Mouse (Mus musculus): ENCODE results near the gene Cdk14.

The Cdk14 gene

GRCm38 (mm10) chr5:5194562-5195221, 225.4 kb downstream of the Cdk14 start:
- DNase-seq (ENCODE audit: low read depth, low spot score): no peak

- no peak for DNase-seq (ENCODE audit: low read depth, low spot score)
Observed at GRCm38 (mm10) chr5:5189590-5189989, 230.5 kb downstream of the Cdk14 start.

GRCm38 (mm10) chr5:5185987-5186742, 233.9 kb downstream of the Cdk14 start:
- DNase-seq (ENCODE audit: low read depth, low spot score): no peak

GRCm38 (mm10) chr5:5185521-5185920, 234.6 kb downstream of the Cdk14 start:
- DNase-seq (ENCODE audit: low read depth, low spot score): no peak

DNA sequence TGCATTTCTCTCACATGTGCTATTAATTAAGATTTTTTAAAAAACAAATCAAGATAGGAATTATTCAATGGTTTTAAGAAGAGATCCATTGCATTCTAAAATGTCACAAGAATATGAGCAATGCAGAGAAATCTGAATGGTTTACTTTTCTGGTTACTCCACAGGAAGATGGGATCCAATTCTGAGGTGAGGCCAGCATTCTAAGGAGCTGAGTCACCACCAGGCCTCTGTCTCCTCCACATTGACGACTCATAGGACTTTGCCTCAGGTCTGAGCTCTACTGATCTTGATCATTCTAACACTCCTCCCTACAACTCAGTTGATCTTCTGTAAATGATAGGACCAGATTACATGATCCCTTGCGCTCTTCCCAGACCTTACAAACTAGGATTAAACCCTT, 239.4 kb downstream of the Cdk14 start:
- DNase-seq (ENCODE audit: low read depth, low spot score): no peak

- no peak for DNase-seq (ENCODE audit: low read depth, low spot score)
Observed at GRCm38 (mm10) chr5:5180311-5180710, 239.8 kb downstream of the Cdk14 start.

DNA sequence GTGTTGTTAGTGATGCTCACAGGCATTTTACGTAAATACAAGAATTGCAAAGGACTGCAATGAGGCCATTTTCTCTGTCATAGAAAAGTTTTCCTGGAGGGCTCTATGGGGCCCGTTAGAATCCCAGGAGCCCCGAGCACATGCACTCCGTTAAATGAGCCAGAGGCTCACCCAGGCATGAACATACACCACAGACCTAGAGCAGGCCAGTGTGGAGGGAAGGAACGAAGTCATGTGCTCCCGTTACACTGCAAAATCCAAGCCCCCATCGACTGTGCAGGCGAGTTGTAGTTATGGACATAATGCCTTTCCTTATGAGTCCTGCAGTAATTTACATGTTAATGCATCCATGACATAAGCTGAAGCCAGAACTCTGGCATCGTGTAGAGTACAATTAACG, 244.1 kb downstream of the Cdk14 start:
- no peak for DNase-seq (ENCODE audit: low read depth, low spot score)

GRCm38 (mm10) chr5:5175611-5176010, 244.5 kb downstream of the Cdk14 start:
- DNase-seq (ENCODE audit: low read depth, low spot score): no peak

GRCm38 (mm10) chr5:5175090-5175489, 245.0 kb downstream of the Cdk14 start:
- no peak for DNase-seq (ENCODE audit: low read depth, low spot score)

- DNase-seq (ENCODE audit: low read depth, low spot score): no peak
Observed at GRCm38 (mm10) chr5:5166086-5166485, 254.0 kb downstream of the Cdk14 start.

DNA sequence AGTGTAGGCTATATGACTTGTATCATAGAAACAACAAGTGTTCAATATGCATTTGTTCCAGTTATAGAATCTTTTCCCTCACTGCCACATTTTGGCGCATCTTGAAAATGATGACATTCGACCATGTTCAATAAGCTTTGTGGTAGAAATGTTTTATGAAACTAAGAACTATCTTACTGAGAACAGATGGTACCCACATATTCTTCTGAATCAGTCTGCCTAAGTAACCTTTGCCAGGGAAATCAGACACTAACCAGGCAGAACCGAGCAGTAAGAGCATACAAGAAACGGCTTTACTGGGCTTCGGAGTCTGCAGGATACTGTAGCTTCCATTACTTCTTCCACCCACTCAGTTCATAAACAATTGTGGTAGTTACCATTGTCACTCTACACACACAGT, 255.8 kb downstream of the Cdk14 start:
- peak; percentile 46 for DNase-seq (ENCODE audit: low read depth, low spot score)

DNA sequence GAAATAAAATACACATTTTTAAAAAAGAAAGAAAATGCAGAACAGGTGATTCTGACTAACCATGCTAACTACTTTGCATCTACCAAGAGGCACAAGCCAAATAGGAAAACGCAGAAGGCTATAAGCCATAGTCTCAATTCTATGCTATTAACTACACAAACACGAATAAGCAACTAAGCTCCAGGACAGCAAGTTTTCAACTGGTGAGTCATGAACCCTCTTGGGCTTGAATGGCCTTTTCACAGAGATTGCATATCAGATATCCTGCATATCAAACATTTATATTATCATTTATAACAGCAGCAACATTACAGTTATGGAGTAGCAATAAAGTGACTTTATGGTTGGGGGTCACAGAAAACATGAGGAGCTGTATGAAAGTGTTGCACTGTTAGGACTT, 256.3 kb downstream of the Cdk14 start:
- DNase-seq (ENCODE audit: low read depth, low spot score): no peak

DNA sequence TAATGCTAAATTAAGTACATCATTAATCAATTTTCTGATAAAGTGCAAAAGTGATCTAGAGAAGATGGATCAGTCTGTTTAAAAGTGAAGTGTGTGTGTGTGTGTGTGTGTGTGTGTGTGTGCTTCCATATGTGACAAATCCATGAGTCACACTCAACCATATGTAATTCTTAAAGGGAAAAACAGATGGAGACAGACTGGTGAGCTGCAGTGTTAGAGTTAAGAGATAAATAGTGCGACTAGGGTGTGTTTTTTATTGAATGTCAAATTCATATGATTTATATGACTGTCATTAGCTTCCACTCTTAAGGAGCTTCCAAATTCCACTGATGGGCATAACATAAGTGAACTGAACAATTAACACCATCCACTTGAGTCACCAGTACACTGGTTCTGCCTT, 260.6 kb downstream of the Cdk14 start:
- peak; percentile 52 for DNase-seq (ENCODE audit: low read depth, low spot score)

DNA sequence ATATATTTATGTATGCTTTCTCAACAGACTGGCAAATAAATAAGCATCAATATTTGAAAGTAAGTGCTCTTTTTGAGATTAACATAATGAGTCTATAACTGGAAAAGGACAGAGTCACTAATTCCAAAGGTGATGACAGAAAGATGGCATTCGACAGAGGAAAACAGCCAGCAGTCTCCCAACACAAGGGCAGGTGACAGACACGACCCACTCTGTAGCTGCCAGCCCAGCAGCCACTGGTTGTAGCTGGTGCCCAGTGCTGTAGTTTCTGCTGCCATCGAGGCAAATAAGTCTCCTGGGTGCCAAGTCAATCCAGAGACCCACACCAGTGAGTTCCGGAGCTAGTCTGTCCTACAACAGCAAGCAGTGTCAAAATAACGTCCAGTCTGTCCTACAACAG, 280.3 kb downstream of the Cdk14 start:
- no peak for DNase-seq (ENCODE audit: low read depth, low spot score)

DNA sequence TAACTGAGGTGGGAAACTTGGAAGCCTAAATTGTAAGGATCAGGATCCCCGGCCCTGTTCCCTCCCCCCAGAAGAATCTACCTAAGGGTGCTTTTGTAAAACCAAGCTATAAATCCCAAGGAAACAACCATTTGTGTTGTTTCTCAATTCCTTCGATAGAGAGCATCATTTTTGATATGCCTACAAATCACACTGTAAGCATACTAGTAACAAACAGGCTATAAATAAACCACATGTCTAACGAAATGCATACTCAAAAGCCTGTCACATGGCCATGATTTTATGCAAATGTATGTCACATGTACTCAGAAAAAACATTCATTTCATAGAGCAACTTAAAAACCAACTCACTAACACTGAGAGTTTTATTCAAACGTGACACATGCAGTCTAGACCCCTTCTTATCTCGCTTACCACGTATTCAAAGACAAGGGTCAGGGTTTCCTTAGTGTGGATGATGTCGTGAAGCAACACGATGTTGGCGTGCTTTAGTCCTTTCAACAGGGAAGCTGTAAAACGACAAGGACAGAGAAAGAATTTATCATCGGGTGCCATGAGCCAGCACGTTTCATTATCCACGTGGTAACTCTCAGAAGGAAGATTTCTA, 285.1 kb downstream of the Cdk14 start:
- no peak for DNase-seq (ENCODE audit: low read depth, low spot score)

DNA sequence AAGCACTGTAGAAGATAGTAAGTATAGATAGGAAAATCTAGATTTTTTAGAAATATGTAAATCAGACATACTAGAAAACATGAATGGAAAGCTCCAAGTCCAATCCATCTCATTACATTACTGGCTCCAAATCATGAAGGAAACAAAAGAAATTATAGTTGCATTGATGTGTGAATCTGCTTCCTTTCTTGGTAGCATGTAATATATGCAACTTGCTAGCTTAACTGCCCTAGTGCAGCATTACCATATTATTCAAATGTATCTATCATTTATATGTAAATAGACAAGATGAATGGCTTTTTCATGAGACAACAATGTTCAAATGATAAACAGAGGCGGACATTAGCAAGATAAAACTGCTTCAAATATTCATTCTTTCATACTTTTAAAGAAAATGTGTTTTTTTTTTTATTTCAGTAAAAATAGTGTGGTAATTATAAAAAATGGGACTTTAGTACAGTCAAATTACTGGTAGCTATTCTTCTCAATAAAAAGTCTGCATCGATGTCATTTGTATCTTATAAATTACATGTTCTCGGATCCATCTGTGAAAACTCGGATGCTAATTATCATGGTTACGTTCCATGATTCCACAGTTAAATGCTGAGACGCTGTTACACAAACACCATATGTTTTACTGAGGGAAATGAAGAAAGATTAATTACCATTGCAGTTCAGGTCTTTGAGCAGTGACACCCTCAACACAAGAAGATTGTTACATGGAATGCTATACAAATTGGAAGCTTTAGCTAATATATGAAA, 285.8 kb downstream of the Cdk14 start:
- DNase-seq (ENCODE audit: low read depth, low spot score): no peak

GRCm38 (mm10) chr5:5128852-5129251, 291.3 kb downstream of the Cdk14 start:
- no peak for DNase-seq (ENCODE audit: low read depth, low spot score)

DNA sequence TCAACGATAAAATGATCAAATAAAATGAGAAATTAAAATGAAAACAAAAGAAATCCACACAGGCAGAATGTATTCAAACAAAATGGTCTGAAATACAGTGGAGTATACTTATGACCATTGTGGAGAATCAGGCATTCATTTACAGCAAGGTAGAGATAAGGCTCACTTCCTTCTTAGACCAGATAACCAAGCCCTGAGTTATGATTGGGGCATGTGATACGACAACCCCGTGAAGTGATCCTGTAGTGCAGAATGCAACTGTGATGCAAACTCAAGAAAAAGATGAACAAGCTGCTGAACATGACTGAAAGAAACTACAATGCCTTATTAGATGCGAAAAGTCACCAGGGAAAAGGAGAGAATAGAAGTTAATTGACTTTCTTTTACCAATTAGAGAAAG, 295.5 kb downstream of the Cdk14 start:
- DNase-seq (ENCODE audit: low read depth, low spot score): no peak

- no peak for DNase-seq (ENCODE audit: low read depth, low spot score)
Observed at GRCm38 (mm10) chr5:5116775-5117522, 303.2 kb downstream of the Cdk14 start.

- DNase-seq (ENCODE audit: low read depth, low spot score): no peak
Observed at GRCm38 (mm10) chr5:5115546-5115945, 304.6 kb downstream of the Cdk14 start.

- no peak for DNase-seq (ENCODE audit: low read depth, low spot score)
Observed at GRCm38 (mm10) chr5:5109621-5110020, 310.5 kb downstream of the Cdk14 start.

Measured in telencephalon, adult 2 months (tissue).